Mouse (Mus musculus): ENCODE results near the gene Fam71e1. TPM values are rescaled to one million over a fixed set of nuclear protein-coding genes. Genes with fewer than 3 reads are reported as not detected.
A peak's percentile ranks its signal among the peaks of the same experiment; 100 is the strongest.

Gene Fam71e1
- total and polyA plus RNA-seq, 2 experiments = 1.8 to 4.1 TPM

DNA sequence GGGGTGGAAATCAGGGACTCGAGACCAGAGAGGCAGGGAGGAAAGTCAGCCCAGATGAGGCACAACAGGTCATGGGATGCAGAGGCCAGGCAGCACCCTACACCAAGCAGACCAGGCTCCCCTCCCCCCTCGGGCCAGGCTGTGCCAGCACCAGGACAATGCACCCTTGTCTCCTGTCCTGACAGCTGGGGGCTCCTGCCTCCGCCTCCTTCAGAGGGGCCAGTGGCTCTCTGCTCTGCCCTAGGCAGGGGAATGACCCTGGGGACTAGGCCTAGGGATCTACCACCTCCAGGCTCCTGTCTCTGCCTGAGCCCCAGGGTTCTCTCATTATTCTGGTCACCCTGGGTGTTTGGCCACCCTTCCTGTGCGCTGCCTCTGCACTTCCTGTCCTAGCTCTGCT lies 22.0 kb upstream of the Fam71e1 start:
- H3K27me3 ChIP-seq (ENCODE audit: control insufficient read depth, insufficient read depth, low read length) = no peaks in the 10 kb centered on the region
- no peak overlapping the region for H3K4me3 ChIP-seq (ENCODE audit: insufficient read depth, low read depth, low read length)
- no peaks in the 10 kb centered on the region for H3K79me2 ChIP-seq (ENCODE audit: control insufficient read depth, insufficient read depth, low read length)
- no peak for DNase-seq (ENCODE audit: extremely low read depth, low read depth, low spot score)
- WGBS = 50% methylated on average over 4 of the region's 4 CpGs
- H3K9ac ChIP-seq (ENCODE audit: low read depth, low read length) = no peak overlapping the region
- peaks cover 6% of the 10 kb centered on the region for H3K4me1 ChIP-seq (ENCODE audit: control insufficient read depth, insufficient read depth, low read length)
- H3K36me3 ChIP-seq (ENCODE audit: control insufficient read depth, insufficient read depth, low read length) = no peaks in the 10 kb centered on the region
- no peak overlapping the region for H3K27ac ChIP-seq (replicated peaks; ENCODE audit: insufficient read depth, low read depth, low read length)
- TF ChIP-seq POLR2A (IDR thresholded peaks at IDR 0.05; ENCODE audit: extremely low read depth, insufficient read depth, low read length) (no peak), CTCF (IDR thresholded peaks at IDR 0.05; ENCODE audit: low read depth, low read length) (no peak)

DNA sequence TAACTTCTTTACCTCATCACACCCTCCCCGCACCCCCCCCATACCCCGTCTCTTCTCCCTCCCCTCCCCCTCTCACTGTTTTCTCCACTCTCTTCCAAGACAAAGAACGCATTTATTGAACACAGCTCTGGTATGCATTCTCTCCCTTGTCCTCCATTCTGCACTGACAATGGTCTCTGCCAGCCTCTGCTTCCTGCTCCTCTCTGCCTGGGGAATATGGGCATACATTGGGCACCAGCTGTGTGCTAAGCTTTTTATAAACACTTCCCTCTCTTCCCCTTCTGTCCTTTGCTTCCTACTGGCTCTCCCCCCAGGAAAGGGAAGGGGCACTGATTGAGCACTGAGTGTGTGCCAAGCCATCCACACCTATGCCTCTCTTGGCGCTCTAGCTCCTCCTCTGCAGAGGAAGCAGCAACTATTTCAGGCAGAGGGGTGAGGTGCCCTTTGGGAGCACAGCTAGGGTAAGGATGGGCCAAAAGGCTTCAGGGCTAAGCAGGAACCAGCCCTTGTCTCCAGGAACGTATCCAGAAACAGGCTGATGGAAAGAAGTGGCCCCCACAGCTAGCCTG lies 21.3 kb upstream of the Fam71e1 start:
- TF ChIP-seq POLR2A (IDR thresholded peaks at IDR 0.05; ENCODE audit: extremely low read depth, insufficient read depth, low read length) = no peak
- no peak for TF ChIP-seq CTCF (IDR thresholded peaks at IDR 0.05; ENCODE audit: low read depth, low read length)
- no peak overlapping the region for H3K9ac ChIP-seq (ENCODE audit: low read depth, low read length)
- no peak overlapping the region for H3K27ac ChIP-seq (replicated peaks; ENCODE audit: insufficient read depth, low read depth, low read length)
- 52% methylated on average over 5 of the region's 5 CpGs for WGBS
- peaks cover 6% of the 10 kb centered on the region for H3K4me1 ChIP-seq (ENCODE audit: control insufficient read depth, insufficient read depth, low read length)
- H3K27me3 ChIP-seq (ENCODE audit: control insufficient read depth, insufficient read depth, low read length) = no peaks in the 10 kb centered on the region
- H3K79me2 ChIP-seq (ENCODE audit: control insufficient read depth, insufficient read depth, low read length) = no peaks in the 10 kb centered on the region
- H3K36me3 ChIP-seq (ENCODE audit: control insufficient read depth, insufficient read depth, low read length) = no peaks in the 10 kb centered on the region
- no peak for DNase-seq (ENCODE audit: extremely low read depth, low read depth, low spot score)
- H3K4me3 ChIP-seq (ENCODE audit: insufficient read depth, low read depth, low read length) = no peak overlapping the region

DNA sequence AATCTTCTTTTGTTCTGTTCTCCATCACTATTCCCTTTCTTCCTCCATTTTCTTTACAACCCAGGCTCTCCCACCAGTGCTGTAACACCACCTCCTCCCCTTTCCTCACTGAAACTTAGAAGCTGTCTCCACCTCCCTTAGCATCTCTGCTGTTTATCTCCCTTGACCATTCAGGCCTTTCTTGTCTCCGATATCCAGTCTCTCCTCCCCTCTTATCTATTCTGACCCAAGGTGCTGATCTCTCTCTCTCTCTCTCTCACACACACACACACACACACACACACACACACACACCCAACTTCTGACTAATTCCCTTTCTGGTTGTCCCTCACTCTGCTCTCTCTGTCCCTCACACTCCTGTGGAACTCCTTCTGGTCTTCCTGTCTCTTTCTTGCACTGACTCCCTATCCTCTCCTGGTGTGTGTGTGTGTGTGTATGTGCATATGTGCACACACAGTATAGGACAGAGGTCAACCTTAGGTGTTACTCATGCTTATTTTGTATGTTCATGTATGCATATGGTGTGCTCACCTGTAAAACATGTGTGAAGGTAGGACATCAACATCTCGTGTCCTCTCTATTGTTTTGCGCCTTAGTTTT lies 13.4 kb upstream of the Fam71e1 start:
- 59% methylated on average over 3 of the region's 3 CpGs for WGBS
- TF ChIP-seq CTCF (IDR thresholded peaks at IDR 0.05; ENCODE audit: low read depth, low read length) (no peak), POLR2A (IDR thresholded peaks at IDR 0.05; ENCODE audit: extremely low read depth, insufficient read depth, low read length) (no peak)
- Histone ChIP-seq H3K4me3 (ENCODE audit: insufficient read depth, low read depth, low read length) (no peak overlapping the region), H3K27ac (replicated peaks; ENCODE audit: insufficient read depth, low read depth, low read length) (no peak overlapping the region), H3K27me3 (ENCODE audit: control insufficient read depth, insufficient read depth, low read length) (no peaks in the 10 kb centered on the region; the same call in 1 of the 2 replicates), H3K79me2 (ENCODE audit: control insufficient read depth, insufficient read depth, low read length) (no peaks in the 10 kb centered on the region), H3K9ac (ENCODE audit: low read depth, low read length) (no peak overlapping the region), H3K36me3 (ENCODE audit: control insufficient read depth, insufficient read depth, low read length) (no peaks in the 10 kb centered on the region), H3K4me1 (ENCODE audit: control insufficient read depth, insufficient read depth, low read length) (no peaks in the 10 kb centered on the region)
- DNase-seq (ENCODE audit: extremely low read depth, low read depth, low spot score) = no peak

DNA sequence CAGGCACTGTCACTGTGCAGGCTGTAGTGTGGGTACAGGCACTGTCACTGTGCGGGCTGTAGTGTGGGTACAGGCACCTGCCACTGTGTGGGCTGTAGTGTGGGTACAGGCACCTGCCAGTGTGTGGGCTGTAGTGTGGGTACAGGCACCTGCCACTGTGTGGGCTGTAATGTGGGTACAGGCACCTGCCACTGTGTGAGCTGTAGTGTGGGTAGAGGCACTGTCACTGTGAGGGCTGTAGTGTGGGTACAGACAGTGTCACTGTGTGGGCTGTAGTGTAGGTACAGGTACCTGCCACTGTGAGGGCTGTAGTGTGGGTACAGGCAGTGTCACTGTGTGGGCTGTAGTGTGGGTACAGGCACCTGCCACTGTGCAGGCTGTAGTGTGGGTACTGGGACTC lies 12.3 kb upstream of the Fam71e1 start:
- TF ChIP-seq POLR2A (IDR thresholded peaks at IDR 0.05; ENCODE audit: extremely low read depth, insufficient read depth, low read length) (no peak), CTCF (IDR thresholded peaks at IDR 0.05; ENCODE audit: low read depth, low read length) (no peak)
- Histone ChIP-seq H3K36me3 (ENCODE audit: control insufficient read depth, insufficient read depth, low read length) (no peaks in the 10 kb centered on the region), H3K27ac (replicated peaks; ENCODE audit: insufficient read depth, low read depth, low read length) (no peak overlapping the region), H3K27me3 (ENCODE audit: control insufficient read depth, insufficient read depth, low read length) (no peaks in the 10 kb centered on the region; the same call in 1 of the 2 replicates), H3K79me2 (ENCODE audit: control insufficient read depth, insufficient read depth, low read length) (no peaks in the 10 kb centered on the region), H3K4me3 (ENCODE audit: insufficient read depth, low read depth, low read length) (no peak overlapping the region), H3K9ac (ENCODE audit: low read depth, low read length) (no peak overlapping the region), H3K4me1 (ENCODE audit: control insufficient read depth, insufficient read depth, low read length) (no peaks in the 10 kb centered on the region)
- DNase-seq (ENCODE audit: extremely low read depth, low read depth, low spot score) = no peak
- 95% methylated on average over 1 of the region's 1 CpGs for WGBS

DNA sequence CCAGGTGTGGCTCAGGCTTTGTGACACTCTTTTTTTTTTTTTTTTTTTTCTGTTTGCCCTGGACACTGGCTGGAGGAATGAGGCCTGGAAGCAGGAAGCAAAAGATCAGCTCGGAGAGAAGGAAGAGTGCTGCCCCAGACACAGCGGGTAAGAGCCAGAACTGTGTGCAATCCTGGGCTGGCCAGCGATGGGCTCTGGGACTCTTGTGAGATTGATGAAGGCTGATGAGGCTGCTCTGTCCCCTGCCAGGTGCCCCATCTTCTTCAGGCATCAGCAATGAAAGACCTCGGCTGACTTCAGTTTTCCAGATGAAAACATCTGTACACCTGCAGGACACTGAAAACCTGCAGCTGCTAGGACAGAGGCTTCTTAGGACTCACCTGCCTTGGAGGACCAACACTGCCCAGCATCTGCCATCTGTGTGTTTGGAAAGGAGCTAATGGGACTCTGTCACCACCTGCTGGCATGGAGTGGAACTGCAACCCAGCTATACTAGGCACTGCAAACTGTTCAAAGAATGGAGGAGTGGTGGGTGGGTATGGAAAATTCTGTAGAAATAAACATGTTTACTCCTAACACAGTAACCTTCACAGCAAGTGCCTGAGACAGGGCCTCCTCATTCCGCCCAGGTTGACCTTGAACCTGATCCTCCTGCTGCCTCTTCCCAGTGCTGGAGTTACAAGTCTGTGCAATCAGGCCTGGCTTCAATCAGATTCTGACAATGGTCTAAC lies 11.4 kb upstream of the Fam71e1 start:
- H3K27me3 ChIP-seq (ENCODE audit: control insufficient read depth, insufficient read depth, low read length) = no peaks in the 10 kb centered on the region; the same call in 1 of the 2 replicates
- H3K4me1 ChIP-seq (ENCODE audit: control insufficient read depth, insufficient read depth, low read length) = no peaks in the 10 kb centered on the region
- no peak overlapping the region for H3K27ac ChIP-seq (replicated peaks; ENCODE audit: insufficient read depth, low read depth, low read length)
- peak; percentile 47 for DNase-seq (ENCODE audit: extremely low read depth, low read depth, low spot score)
- no peaks in the 10 kb centered on the region for H3K36me3 ChIP-seq (ENCODE audit: control insufficient read depth, insufficient read depth, low read length)
- no peak overlapping the region for H3K9ac ChIP-seq (ENCODE audit: low read depth, low read length)
- WGBS = 34% methylated on average over 5 of the region's 5 CpGs
- TF ChIP-seq CTCF (IDR thresholded peaks at IDR 0.05; ENCODE audit: low read depth, low read length) = peak; percentile 95
- TF ChIP-seq POLR2A (IDR thresholded peaks at IDR 0.05; ENCODE audit: extremely low read depth, insufficient read depth, low read length) = no peak
- H3K79me2 ChIP-seq (ENCODE audit: control insufficient read depth, insufficient read depth, low read length) = no peaks in the 10 kb centered on the region
- no peak overlapping the region for H3K4me3 ChIP-seq (ENCODE audit: insufficient read depth, low read depth, low read length)
